In genomic region chr8:61286795-61287385, GRCm38 (mm10) we compare ENCODE assay signal across 17 mouse cellular contexts.
A peak's percentile ranks its signal among the peaks of the same experiment; 100 is the strongest.
DNase-seq lines count a peak whose midpoint lies in the region; ATAC-seq lines count a peak whose summit lies in the region.
"Had no signal": no experiment of that assay in that cellular context is flagged by ENCODE, and none has a peak within 500 bp of the region (broad histone marks: within the 10 kb centered on the region; RNA-seq: fewer than 3 reads in every experiment).

No protein-coding gene starts in this region.

- H3K4me3 ChIP-seq in kidney, embryonic 16.5 days (ENCODE audit: low read length): no peak overlapping the region
- H3K4me3 ChIP-seq in hindbrain, embryonic 10.5 days: no peak overlapping the region
- H3K4me3 ChIP-seq: heart, embryonic 10.5 days; neural tube, embryonic 13.5 days had no signal

- H3K9ac ChIP-seq in kidney, embryonic 16.5 days (replicated peaks; ENCODE audit: low read length): no peak overlapping the region; the same call in 1 of the 2 replicates
- H3K9ac ChIP-seq: neural tube, embryonic 13.5 days had no signal

- peak overlapping the region; percentile 35 for H3K4me2 ChIP-seq in kidney, embryonic 16.5 days (replicated peaks; ENCODE audit: low read depth, low read length)
- H3K4me2 ChIP-seq: neural tube, embryonic 13.5 days had no signal

- peak overlapping the region; percentile 26; the same call in 1 of the 2 replicates for H3K27ac ChIP-seq in kidney, embryonic 16.5 days (ENCODE audit: low read length)
- H3K27ac ChIP-seq in hindbrain, embryonic 10.5 days: no peak overlapping the region; the same call in 1 of the 2 replicates
- H3K27ac ChIP-seq: heart, embryonic 10.5 days; neural tube, embryonic 13.5 days had no signal

- H3K4me1 ChIP-seq in kidney, embryonic 16.5 days (ENCODE audit: insufficient read depth, low read length): peaks cover 78% of the 10 kb centered on the region
- H3K4me1 ChIP-seq in hindbrain, embryonic 10.5 days (replicated peaks): peaks cover 59% of the 10 kb centered on the region

- H3K36me3 ChIP-seq in kidney, embryonic 16.5 days (ENCODE audit: insufficient read depth, low read length): no peaks in the 10 kb centered on the region
- peaks cover 5% of the 10 kb centered on the region; the same call in 1 of the 2 replicates for H3K36me3 ChIP-seq in hindbrain, embryonic 10.5 days
- H3K36me3 ChIP-seq: G1E; heart, embryonic 10.5 days; neural tube, embryonic 13.5 days had no signal

- H3K27me3 ChIP-seq in kidney, embryonic 16.5 days (ENCODE audit: insufficient read depth, low read length): no peaks in the 10 kb centered on the region
- no peaks in the 10 kb centered on the region for H3K27me3 ChIP-seq in hindbrain, embryonic 10.5 days (ENCODE audit: insufficient read depth, poor library complexity, severe bottlenecking)
- H3K27me3 ChIP-seq: neural tube, embryonic 13.5 days had no signal

- DNase-seq in kidney, postnatal 10 days: no peak
- peak; percentile 15 for DNase-seq in A20 (ENCODE audit: low read depth, low spot score)
- DNase-seq in kidney, postnatal 36 days: peak; percentile 39 to 53
- DNase-seq in right cerebral cortex, postnatal 10 days (ENCODE audit: low spot score in 2 of 2): no peak
- DNase-seq in hindbrain, embryonic 10.5 days (ENCODE audit: low spot score): no peak
- no peak for DNase-seq in gastrocnemius, postnatal 25 days
- DNase-seq: adrenal gland, adult 8-10 months; cerebellum, adult 18-20 months; gastrocnemius, postnatal 10 days; heart, postnatal 14 days; retina, postnatal 1 day had no signal

- WGBS in kidney, embryonic 16.5 days: 35% methylated on average over 14 of the region's 14 CpGs
- 73% methylated on average over 14 of the region's 14 CpGs for WGBS in hindbrain, embryonic 10.5 days

- no peaks in the 10 kb centered on the region for H3K9me3 ChIP-seq in kidney, embryonic 16.5 days (ENCODE audit: low read length)
- no peaks in the 10 kb centered on the region for H3K9me3 ChIP-seq in hindbrain, embryonic 10.5 days
- H3K9me3 ChIP-seq: G1E; heart, embryonic 10.5 days; neural tube, embryonic 13.5 days had no signal

- ATAC-seq in kidney, embryonic 16.5 days (ENCODE audit: low FRiP score, low TSS enrichment): peak; percentile 36
- peak; percentile 47 for ATAC-seq in common myeloid progenitor, adult 5-6 weeks (replicated peaks; ENCODE audit: low read depth, poor library complexity, severe bottlenecking)
- ATAC-seq: hindbrain, embryonic 16.5 days had no signal

Comparison
In these comparisons a context has a peak if more than half of its experiments do, and no peak if none do; other contexts are left out.
1. DNase-seq: peak in A20 (single experiment) and kidney, postnatal 36 days (2 of 2); none in kidney, postnatal 10 days (single experiment), right cerebral cortex, postnatal 10 days (0 of 2), hindbrain, embryonic 10.5 days (single experiment) and gastrocnemius, postnatal 25 days (single experiment).